Mouse (Mus musculus) heart, postnatal 0 days (tissue): ENCODE data around the gene Phyh. TPM values are rescaled to one million over a fixed set of nuclear protein-coding genes. Genes with fewer than 3 reads are reported as not detected.

Experiments
- ATAC-seq: fragments of 200-750 bp; cut with Nextera tagmentation; 2 replicates; pipeline ENCODE4 v1.8.0; 2017; ENCODE audit warnings: low read depth, moderate number of reproducible peaks, moderate library complexity; ENCODE audit not compliant: insufficient read depth
- DNase-seq: peaks from one replicate; pipeline ENCODE4 v3.0.0-alpha.2; 2016; ENCODE audit warnings: low spot score
- H3K27ac ChIP-seq: fragments of 300-500 bp; sonication (generic); 2 replicates; pipeline ENCODE4 v1.5.1; 2014; ENCODE audit warnings: low read depth, mild to moderate bottlenecking
- H3K27me3 ChIP-seq: fragments of 300-500 bp; sonication (generic); 2 replicates; pipeline ENCODE4 v1.6.1; 2014; ENCODE audit warnings: low read length, mixed read lengths; ENCODE audit not compliant: control insufficient read depth, insufficient read depth
- H3K36me3 ChIP-seq: fragments of 300-500 bp; sonication (generic); replicated peaks from 2 replicates; pipeline ENCODE4 v1.6.1; 2014; ENCODE audit warnings: low read length, mixed read lengths; ENCODE audit not compliant: control insufficient read depth, insufficient read depth
- H3K4me1 ChIP-seq: fragments of 300-500 bp; sonication (generic); 2 replicates; pipeline ENCODE4 v1.6.1; 2014; ENCODE audit warnings: antibody characterized with exemption; ENCODE audit not compliant: control insufficient read depth, insufficient read depth
- H3K4me2 ChIP-seq: fragments of 300-500 bp; sonication (generic); 2 replicates; pipeline ENCODE4 v1.6.1; 2014; ENCODE audit warnings: low read depth, mild to moderate bottlenecking, low read length, moderate library complexity
- H3K4me3 ChIP-seq: fragments of 300-500 bp; sonication (generic); 2 replicates; pipeline ENCODE4 v1.5.1; 2014; ENCODE audit warnings: low read depth, low read length
- H3K9ac ChIP-seq: fragments of 300-500 bp; sonication (generic); replicated peaks from 2 replicates; pipeline ENCODE4 v1.6.1; 2014; ENCODE audit warnings: low read depth, low read length, mixed read lengths
- H3K9me3 ChIP-seq: fragments of 300-500 bp; sonication (generic); replicated peaks from 2 replicates; pipeline ENCODE4 v1.6.1; 2016; ENCODE audit warnings: low read length; ENCODE audit not compliant: control insufficient read depth
- CTCF ChIP-seq: IDR thresholded peaks from 2 replicates; pipeline ENCODE4 v1.5.1; 2016; ENCODE audit warnings: antibody characterized with exemption, control low read depth, low read depth
- EP300 ChIP-seq: IDR thresholded peaks from 2 replicates; pipeline ENCODE4 v1.6.1; 2016; ENCODE audit warnings: antibody characterized with exemption, low read depth
- WGBS: fragments of 180-500 bp; shearing (Covaris S2); extraction: QIAGEN DNeasy Blood & Tissue Kit; methylation state at CpG from one replicate; pipeline ENCODE4 v1.1.7; 2014; 5-methylcytosine and 5-hydroxymethylcytosine counted together
- polyA plus RNA-seq: library from polyadenylated mRNA; unstranded; fragments of >200 nt; fragmentation: Nextera tagmentation; extraction: Ambion mirVana; gene quantifications from 2 replicates; pipeline ENCODE4 v1.2.1, GENCODE M21; 2015
- total RNA-seq: library from RNA; depleted of rRNA; stranded (reverse); fragments of >200 nt; gene quantifications from 2 replicates; pipeline ENCODE4 v1.2.3, GENCODE M21; 2014; ENCODE audit warnings: low replicate concordance

Gene Phyh
- total and polyA plus RNA-seq, 2 experiments from 2014 or later, result 257 to 443 TPM

GRCm38 (mm10) chr2:4958039-4958438 lies 39.2 kb downstream of the Phyh start:
- H3K4me3 ChIP-seq, result no peak overlapping the region
- TF ChIP-seq CTCF, result no peak
- no peak overlapping the region for H3K4me2 ChIP-seq
- DNase-seq (no peak), ATAC-seq (no peak)
- H3K9me3 ChIP-seq, result no peaks in the 10 kb centered on the region
- H3K9ac ChIP-seq, result no peak overlapping the region
- H3K36me3 ChIP-seq, result no peaks in the 10 kb centered on the region
- H3K27me3 ChIP-seq, result no peaks in the 10 kb centered on the region
- H3K27ac ChIP-seq, result no peak overlapping the region
- whole genome bisulfite sequencing, result 78% methylated on average over 12 of the region's 12 CpGs
- H3K4me1 ChIP-seq, result no peaks in the 10 kb centered on the region

DNA sequence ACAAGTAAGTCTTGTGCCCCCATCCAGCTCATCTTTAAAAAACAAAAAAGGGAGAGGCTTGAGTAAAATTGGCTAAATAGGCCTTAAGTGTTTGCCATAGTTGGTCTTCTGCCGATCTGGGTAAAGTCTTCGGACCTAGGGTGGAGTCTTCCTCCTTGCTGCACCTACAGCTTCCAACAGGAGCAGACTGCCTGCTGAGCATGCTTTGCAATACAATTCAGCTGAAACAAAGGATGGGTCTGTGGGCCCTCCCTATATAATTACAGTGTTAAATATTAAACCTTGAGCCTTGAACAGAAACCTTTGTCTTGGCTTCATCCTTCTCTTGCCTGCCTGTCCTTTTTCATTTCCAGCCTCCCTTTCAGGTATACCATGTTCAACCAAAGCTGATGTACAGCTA lies 49.0 kb downstream of the Phyh start:
- Histone ChIP-seq H3K27ac (no peak overlapping the region), H3K9me3 (no peaks in the 10 kb centered on the region), H3K9ac (no peak overlapping the region), H3K4me3 (no peak overlapping the region), H3K36me3 (no peaks in the 10 kb centered on the region), H3K27me3 (no peaks in the 10 kb centered on the region), H3K4me1 (no peaks in the 10 kb centered on the region), H3K4me2 (no peak overlapping the region)
- DNase-seq, result no peak
- TF ChIP-seq EP300 (no peak), CTCF (no peak)
- ATAC-seq, result no peak
- 87% methylated on average over 2 of the region's 2 CpGs for WGBS

DNA sequence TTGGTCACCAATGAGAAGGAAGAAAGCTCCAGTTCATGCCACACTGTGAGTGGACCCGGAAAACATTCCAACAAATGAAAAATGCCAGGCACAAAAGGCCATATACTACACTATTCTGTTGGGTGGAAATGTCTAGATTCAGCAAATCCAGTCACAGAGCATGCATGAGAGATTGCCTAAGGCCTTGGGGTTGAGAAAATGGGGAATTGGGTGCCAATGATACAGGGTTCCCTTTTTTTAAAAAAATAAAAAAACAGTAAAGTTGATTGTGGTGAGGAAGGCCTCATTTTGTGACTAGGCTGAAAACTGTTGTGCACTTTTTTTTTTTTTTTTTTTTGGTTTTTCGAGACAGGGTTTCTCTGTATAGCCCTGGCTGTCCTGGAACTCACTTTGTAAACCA lies 50.3 kb downstream of the Phyh start:
- H3K4me2 ChIP-seq, result no peak overlapping the region
- H3K4me1 ChIP-seq, result no peaks in the 10 kb centered on the region
- no peak overlapping the region for H3K9ac ChIP-seq
- H3K9me3 ChIP-seq, result no peaks in the 10 kb centered on the region
- H3K27ac ChIP-seq, result no peak overlapping the region
- TF ChIP-seq CTCF (no peak), EP300 (no peak)
- DNase-seq (no peak), ATAC-seq (no peak)
- 82% methylated on average over 1 of the region's 2 CpGs for WGBS
- no peaks in the 10 kb centered on the region for H3K27me3 ChIP-seq
- H3K4me3 ChIP-seq, result no peak overlapping the region
- H3K36me3 ChIP-seq, result no peaks in the 10 kb centered on the region

DNA sequence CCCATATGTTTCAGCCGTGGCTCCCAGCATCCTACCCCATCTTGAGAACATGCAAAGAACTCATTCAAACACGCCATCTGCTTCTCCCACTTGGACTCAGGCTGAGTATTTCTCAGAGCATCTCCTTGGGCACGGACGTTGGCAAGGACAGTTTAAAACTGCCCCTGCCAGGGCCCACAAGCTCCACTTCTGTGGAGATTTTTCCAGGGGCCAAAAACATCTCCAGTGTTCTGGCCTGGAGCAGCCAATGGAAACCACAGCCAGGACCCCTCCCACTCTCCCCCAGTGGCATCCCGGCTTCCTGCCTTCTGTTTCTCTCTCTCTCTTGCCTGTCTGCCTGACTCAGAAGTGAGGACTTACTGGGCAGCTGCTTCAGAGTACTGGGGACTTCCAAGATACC lies 57.0 kb downstream of the Phyh start, which contains the start of gene Ucma:
Gene Ucma (plus strand): TSS at position 316 of the 400 bp plus-strand sequence.
- TF ChIP-seq CTCF, result no peak

DNA sequence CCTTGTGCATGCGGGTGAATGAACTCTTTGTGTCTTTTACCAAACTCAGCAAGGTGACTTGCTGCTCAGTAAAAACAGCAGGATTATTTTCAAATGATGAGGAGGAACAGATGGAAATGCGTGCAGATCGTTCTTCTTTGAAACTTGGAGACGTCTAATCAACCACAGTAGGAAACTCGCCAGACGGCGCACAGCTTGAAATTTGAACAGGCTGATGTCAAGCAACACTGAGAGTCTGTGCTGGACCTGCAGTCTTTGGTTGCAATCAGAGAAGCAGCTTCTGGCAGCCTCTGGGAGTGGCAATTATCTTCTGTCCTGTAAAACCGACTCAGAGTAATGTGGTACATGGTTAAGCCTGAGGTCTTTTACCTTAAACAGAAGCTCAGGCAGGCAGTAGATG lies 59.3 kb downstream of the Phyh start:
- Histone ChIP-seq H3K27ac (no peak overlapping the region), H3K27me3 (no peaks in the 10 kb centered on the region), H3K9ac (no peak overlapping the region), H3K4me3 (no peak overlapping the region), H3K36me3 (no peaks in the 10 kb centered on the region), H3K4me1 (no peaks in the 10 kb centered on the region), H3K9me3 (no peaks in the 10 kb centered on the region), H3K4me2 (no peak overlapping the region)
- no peak for DNase-seq
- TF ChIP-seq EP300 (no peak), CTCF (no peak)
- ATAC-seq, result no peak
- WGBS, result 29% methylated on average over 8 of the region's 8 CpGs

More for the DNA sequence above, 57.0 kb downstream of the Phyh start, which contains the start of gene Ucma:
- DNase-seq, result no peak
- H3K4me1 ChIP-seq, result no peaks in the 10 kb centered on the region
- no peak within 1 kb of the TSS for H3K27ac ChIP-seq
- ATAC-seq, result no peak
- no peak within 1 kb of the TSS for H3K4me3 ChIP-seq
- H3K9me3 ChIP-seq, result no peaks in the 10 kb centered on the region
- no peaks in the 10 kb centered on the region for H3K36me3 ChIP-seq
- H3K4me2 ChIP-seq, result no peak within 1 kb of the TSS
- WGBS, result 62% methylated on average over 5 of the region's 5 CpGs
- H3K27me3 ChIP-seq, result no peaks in the 10 kb centered on the region
- no peak within 1 kb of the TSS for H3K9ac ChIP-seq

DNA sequence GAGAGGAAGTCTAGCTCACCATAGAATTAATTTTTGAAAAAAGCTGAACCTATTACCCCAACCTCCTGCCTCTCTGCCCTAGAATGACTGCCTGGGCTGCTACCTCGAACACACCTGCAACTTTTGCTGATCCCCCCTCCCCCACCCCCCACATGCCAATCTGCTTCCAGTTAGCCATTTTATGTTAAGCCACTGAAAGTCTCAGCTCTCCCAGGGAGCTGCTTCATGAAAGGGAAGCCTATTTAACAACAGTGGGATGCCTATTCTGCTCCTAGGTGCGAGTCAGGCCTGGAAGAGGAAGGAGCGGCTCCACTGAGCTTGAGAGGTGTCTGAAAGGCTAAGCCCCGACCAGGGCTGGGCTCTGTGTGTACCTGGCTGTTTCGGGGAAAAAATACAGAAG lies 65.2 kb downstream of the Phyh start:
- Histone ChIP-seq H3K9me3 (no peaks in the 10 kb centered on the region), H3K27me3 (no peaks in the 10 kb centered on the region), H3K4me3 (no peak overlapping the region), H3K27ac (no peak overlapping the region), H3K4me2 (no peak overlapping the region), H3K36me3 (no peaks in the 10 kb centered on the region), H3K4me1 (no peaks in the 10 kb centered on the region), H3K9ac (no peak overlapping the region)
- no peak for ATAC-seq
- 42% methylated on average over 5 of the region's 5 CpGs for WGBS
- DNase-seq, result no peak
- TF ChIP-seq EP300 (no peak), CTCF (no peak)
